Mouse (Mus musculus): ENCODE data around the gene Lmbr1l. TPM values are rescaled to one million over a fixed set of nuclear protein-coding genes. Genes with fewer than 3 reads are reported as not detected.

The Lmbr1l gene
- total and polyA plus RNA-seq, 3 experiments: 7.0 to 17.3 TPM; not detected in 1

- Histone ChIP-seq H3K36me3 (ENCODE audit: control insufficient read depth in 1 of 2, insufficient read depth in 2 of 2, low read length in 2 of 2) (peaks cover 2 to 12% of the 10 kb centered on the region in 2 experiments; a peak in 3 of 4 replicates), H3K27ac (ENCODE audit: control insufficient read depth, low read depth, low read length) (peak overlapping the region; percentile 93), H3K27me3 (ENCODE audit: control insufficient read depth in 1 of 2, insufficient read depth in 2 of 2, low read length in 2 of 2) (no peaks in the 10 kb centered on the region), H3K4me1 (ENCODE audit: control insufficient read depth in 1 of 2, insufficient read depth in 2 of 2, low read length in 2 of 2) (peaks cover 5 to 7% of the 10 kb centered on the region in 2 experiments; a peak in 3 of 4 replicates), H3K9ac (ENCODE audit: control insufficient read depth, low read depth, low read length, poor library complexity, severe bottlenecking) (peak overlapping the region; percentile 86), H3K4me3 (ENCODE audit: control insufficient read depth in 1 of 2, insufficient read depth in 1 of 2, low read depth in 2 of 2, low read length in 2 of 2) (peak overlapping the region; percentile 61 to 83), H3K79me2 (ENCODE audit: control insufficient read depth, insufficient read depth, low read length, poor library complexity) (peaks cover 21% of the 10 kb centered on the region), H3K9me3 (replicated peaks; ENCODE audit: insufficient read depth, low read length) (no peaks in the 10 kb centered on the region)
- TF ChIP-seq UBTF (IDR thresholded peaks at IDR 0.05; ENCODE audit: borderline replicate concordance, insufficient read depth, low read depth, low read length) (no peak), CTCF (IDR thresholded peaks at IDR 0.05 in 2 of 3, conservative IDR thresholded peaks at IDR 0.05 in 1 of 3; ENCODE audit: control insufficient read depth in 1 of 3, insufficient read depth in 1 of 3, low read depth in 2 of 3, low read length in 3 of 3, poor library complexity in 1 of 3, severe bottlenecking in 1 of 3) (no peak), ZMIZ1 (IDR thresholded peaks at IDR 0.05; ENCODE audit: low read depth, low read length) (no peak), RCOR1 (IDR thresholded peaks at IDR 0.05; ENCODE audit: low read depth, low read length) (no peak), CHD1 (IDR thresholded peaks at IDR 0.05; ENCODE audit: low read depth, low read length) (no peak; the same call in 1 of the 2 replicates), TCF12 (IDR thresholded peaks at IDR 0.05; ENCODE audit: low read depth, low read length) (0 out of 2 replicates have a peak, but pooled peaks have one; percentile 3), MEF2A (IDR thresholded peaks at IDR 0.05; ENCODE audit: extremely low read depth, insufficient replicate concordance, low read depth, low read length, poor library complexity, severe bottlenecking) (no peak), POLR2A (IDR thresholded peaks at IDR 0.05; ENCODE audit: control insufficient read depth in 1 of 2, insufficient read depth in 1 of 2, low read depth in 1 of 2, low read length in 2 of 2, poor library complexity in 1 of 2) (peak in 1 of 2 experiments; percentile 56; a peak in 2 of 4 replicates), ETS1 (IDR thresholded peaks at IDR 0.05; ENCODE audit: low read depth, low read length) (no peak), EP300 (IDR thresholded peaks at IDR 0.05; ENCODE audit: low read depth in 1 of 2, low read length in 2 of 2) (peak in 1 of 2 experiments; percentile 49; a peak in 2 of 4 replicates), KAT2A (conservative IDR thresholded peaks at IDR 0.05; ENCODE audit: low read depth, low read length) (peak; percentile 53), MAX (IDR thresholded peaks at IDR 0.05; ENCODE audit: low read length) (peak; percentile 65; the same call in 1 of the 2 replicates), RAD21 (IDR thresholded peaks at IDR 0.05; ENCODE audit: low read depth, low read length) (no peak), NRF1 (IDR thresholded peaks at IDR 0.05; ENCODE audit: insufficient read depth, low read depth, low read length, poor library complexity, severe bottlenecking) (peak; percentile 97), HCFC1 (IDR thresholded peaks at IDR 0.05; ENCODE audit: low read depth, low read length) (peak; percentile 71), E2F4 (IDR thresholded peaks at IDR 0.05; ENCODE audit: borderline replicate concordance, low read depth, low read length) (peak; percentile 99), MYC (IDR thresholded peaks at IDR 0.05; ENCODE audit: low read depth, low read length) (peak; percentile 66; the same call in 1 of the 2 replicates), POLR2AphosphoS2 (IDR thresholded peaks at IDR 0.05; ENCODE audit: low read length) (0 out of 2 replicates have a peak, but pooled peaks have one; percentile 34), BHLHE40 (IDR thresholded peaks at IDR 0.05; ENCODE audit: borderline replicate concordance, low read depth, low read length) (no peak; the same call in 1 of the 2 replicates), TBP (IDR thresholded peaks at IDR 0.05; ENCODE audit: low read depth, low read length) (no peak)
- peak; percentile 99 for DNase-seq (ENCODE audit: low read depth, low spot score)
Measured at GRCm38 (mm10) chr15:98933833-98934216, 15.8 kb upstream of the Lmbr1l start.

All from MEL (cell line).